Mouse (Mus musculus): Measurements from ENCODE around the gene Hist1h3c. TPM values are rescaled to one million over a fixed set of nuclear protein-coding genes. Genes with fewer than 3 reads are reported as not detected.
A peak's percentile ranks its signal among the peaks of the same experiment; 100 is the strongest.
"Not testable (repeated sequence)": the region's sequence is repeated elsewhere in the genome, so short reads cannot be mapped to it uniquely, and the experiment has no call there.

Gene Hist1h3c
- 1 to 10 TPM; 1.9 to 2.6 TPM for total RNA-seq (2021)

DNA sequence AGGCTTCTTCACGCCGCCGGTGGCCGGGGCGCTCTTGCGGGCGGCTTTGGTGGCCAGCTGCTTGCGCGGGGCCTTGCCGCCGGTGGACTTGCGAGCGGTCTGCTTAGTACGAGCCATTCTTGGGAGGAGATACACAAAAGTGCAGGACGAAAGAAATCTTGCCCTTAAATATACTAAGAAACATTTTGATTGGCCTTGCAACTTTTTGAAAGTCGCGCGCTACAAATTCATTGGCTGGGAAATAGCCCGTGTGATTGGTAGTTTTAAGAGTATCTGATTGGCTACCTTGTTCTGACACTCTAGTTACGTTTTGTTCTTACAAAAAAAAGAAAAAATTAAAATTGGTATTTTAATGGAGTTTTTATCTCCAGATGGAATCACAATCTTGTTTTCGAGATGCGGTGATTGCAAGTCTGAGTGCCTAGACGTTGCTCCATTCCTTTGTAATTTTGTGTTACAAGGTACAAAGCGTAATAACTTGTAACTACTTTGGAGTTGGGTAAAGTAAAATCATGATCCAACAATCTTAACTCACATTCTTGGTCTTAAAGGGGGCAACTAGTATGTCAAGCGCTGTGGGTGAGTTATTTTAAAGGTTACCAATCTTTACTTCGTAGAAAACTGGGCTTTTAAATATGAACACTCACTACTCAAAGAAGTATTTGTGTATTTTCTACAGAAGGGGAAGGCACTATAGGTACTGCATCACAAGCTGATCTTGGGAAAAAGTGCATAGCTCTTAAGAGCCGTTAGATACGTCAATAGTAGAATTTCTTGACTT is at the start of gene Hist1h3c:
Hist1h3c (minus strand) TSS at position 222 of the 781 bp plus-strand sequence.
- peak; percentile 70 to 84 for DNase-seq (ENCODE audit: low spot score in 2 of 2)
- intact Hi-C loops (cut with DNase I), result loop anchor here (5.0 kb wide), 1 partner anchor 1703 kb away; the partner anchor contains the start of genes Hist1h2ag, Hist1h2bj and Hist1h4i

DNA sequence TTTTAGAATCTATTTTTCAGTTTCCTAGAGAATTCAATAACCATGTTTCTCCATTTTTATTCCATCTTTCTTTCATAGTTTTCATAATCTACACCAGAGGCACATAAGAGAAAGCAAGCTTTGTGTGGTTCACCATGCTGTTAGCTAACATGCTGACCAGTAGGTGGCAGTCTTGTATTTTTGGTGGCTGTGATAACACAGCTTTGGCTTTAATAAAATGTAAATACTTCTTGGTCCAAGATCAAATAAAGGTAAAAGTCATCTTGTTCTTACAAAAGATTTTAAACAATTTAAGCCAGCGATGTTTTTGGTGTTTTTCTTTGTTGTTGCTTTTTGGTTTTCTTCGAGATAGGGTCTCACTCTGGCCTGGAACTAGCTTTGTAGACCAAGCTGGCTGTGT is 47.1 kb upstream of the Hist1h3c start:
- peak; percentile 17 to 18 for DNase-seq (ENCODE audit: low spot score in 2 of 2)
- intact Hi-C loops (cut with DNase I), result loop anchor here (5.0 kb wide), 1 partner anchor 505 kb away; no protein-coding TSS in a partner anchor

DNA sequence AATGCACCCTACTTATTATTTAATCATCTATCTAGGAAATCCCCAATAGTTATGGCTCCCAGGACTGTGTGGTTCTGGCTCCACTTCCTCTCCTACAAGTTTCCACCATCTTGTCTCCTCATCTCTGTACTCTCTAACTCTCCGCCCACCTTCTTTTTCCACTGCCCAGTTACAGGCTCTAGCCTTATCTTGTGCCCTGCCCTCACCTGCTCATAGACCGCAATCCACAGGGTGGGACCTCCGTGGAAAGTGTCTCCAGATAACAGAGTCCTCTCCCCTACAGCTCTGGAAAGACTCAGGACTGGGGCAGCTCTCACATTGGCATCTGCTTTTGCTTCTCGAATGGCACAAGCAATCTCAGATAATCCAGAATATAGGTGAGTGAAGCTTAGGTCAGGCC is 33.6 kb upstream of the Hist1h3c start:
- intact Hi-C loops (cut with DNase I), result no loop called here
- DNase-seq (ENCODE audit: low spot score in 2 of 2), result no peak

DNA sequence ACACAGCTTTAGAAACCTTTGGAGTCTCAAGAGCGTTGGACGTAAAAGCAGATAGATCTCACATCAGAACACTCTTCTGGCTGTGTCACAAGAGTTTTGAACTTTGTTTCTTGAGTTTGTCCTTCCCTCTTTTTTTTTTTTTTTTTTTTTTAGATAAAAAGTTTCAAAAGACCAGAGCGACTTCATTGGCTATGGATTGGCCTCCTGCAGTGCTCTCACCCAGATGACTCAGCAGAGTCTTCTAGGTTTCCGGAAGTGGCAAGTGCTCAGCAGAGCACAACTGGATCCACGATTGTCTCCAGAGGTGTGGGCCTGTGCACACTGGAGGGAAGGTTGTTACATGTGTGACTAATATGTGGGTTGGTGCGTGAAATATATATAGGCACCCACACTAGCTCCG is 32.9 kb upstream of the Hist1h3c start:
- no peak for DNase-seq (ENCODE audit: low spot score in 2 of 2)

DNA sequence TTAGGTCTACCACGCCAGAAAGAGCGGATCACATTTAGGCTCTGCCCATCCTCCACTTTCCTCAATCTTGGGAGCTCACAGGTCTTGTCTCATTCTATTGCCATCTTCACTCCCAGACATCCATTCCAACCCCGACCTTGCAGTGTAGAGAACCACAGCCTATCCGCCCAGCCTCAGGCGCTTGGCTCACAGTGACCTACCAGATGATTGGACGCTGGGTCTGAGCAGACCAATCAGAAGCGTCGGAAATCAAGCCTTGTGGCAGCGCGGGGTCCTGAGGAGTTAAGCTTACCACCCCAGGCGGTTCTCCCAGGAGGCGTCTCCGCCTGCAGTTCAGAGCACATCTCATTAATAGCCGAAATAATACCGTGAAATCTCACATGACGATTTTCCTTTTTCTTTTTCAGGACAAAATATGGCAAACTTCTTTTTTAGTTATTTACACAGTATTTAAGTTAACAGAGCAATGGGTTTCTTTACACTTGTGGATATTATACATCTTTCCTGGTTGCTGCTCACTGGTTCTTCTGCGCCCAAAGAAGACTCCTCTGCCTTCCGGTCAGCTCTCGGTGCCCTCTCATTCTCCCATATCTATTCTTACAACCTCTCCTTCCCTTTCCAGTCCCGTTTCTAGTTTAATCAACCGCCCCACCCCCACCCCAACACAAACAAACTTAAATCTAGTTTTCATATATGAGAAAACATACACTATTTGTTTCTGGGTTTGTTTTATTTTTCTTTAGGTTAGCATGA is 27.3 kb upstream of the Hist1h3c start:
- DNase-seq (ENCODE audit: low spot score in 2 of 2), result peak; percentile 33 to 42
- intact Hi-C loops (cut with DNase I), result no loop called here

More for the DNA sequence above, 32.9 kb upstream of the Hist1h3c start:
- intact Hi-C loops (cut with DNase I), result no loop called here

DNA sequence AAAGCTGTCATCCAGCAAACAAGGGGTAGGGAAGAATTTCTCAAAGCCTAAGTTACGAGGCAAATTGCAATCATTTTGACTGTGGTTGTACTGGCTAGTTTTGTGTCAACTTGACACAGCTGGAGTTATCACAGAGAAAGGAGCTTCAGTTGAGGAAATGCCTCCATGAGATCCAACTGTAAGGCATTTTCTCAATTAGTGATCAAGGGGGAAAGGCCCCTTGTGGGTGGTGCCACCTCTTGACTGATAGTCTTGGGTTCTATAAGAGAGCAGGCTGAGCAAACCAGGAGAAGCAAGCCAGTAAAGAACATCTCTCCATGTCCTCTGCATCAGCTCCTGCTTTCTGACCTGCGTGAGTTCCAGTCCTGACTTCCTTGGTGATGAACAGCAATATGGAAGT is 24.2 kb upstream of the Hist1h3c start, which contains the start of gene Trim38:
Trim38 (plus strand) TSS at position 301 of the 400 bp plus-strand sequence.
- DNase-seq (ENCODE audit: low spot score in 2 of 2); intact Hi-C loops (cut with DNase I): not testable (repeated sequence)

DNA sequence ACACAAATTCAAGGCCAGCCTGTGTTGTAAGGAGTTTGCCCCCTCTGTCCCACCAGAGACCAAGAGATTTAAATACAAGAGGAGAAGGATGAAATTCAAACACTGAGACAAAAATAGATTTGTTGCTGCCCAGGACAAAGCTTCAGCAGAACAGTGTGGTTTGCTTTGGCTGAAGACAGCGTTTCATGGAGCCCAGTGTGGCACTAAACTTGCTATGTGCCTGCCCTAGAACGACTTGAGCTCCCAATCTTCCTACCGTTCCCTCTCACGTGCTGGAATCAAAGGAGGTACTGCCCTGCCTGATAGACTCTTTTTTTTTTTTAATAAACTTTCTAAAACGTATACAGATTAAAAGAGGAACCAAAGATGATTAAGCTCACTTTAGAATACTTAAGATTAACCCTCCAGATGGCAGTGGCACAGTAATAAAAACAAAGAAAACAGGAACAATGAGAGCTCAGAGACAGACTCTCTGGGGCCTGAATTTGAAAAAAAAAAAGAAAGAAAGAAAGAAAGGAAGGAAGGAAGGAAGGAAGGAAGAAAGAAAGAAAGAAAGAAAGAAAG is 23.5 kb upstream of the Hist1h3c start:
- intact Hi-C loops (cut with DNase I), result no loop called here
- DNase-seq (ENCODE audit: low spot score in 2 of 2), result no peak

DNA sequence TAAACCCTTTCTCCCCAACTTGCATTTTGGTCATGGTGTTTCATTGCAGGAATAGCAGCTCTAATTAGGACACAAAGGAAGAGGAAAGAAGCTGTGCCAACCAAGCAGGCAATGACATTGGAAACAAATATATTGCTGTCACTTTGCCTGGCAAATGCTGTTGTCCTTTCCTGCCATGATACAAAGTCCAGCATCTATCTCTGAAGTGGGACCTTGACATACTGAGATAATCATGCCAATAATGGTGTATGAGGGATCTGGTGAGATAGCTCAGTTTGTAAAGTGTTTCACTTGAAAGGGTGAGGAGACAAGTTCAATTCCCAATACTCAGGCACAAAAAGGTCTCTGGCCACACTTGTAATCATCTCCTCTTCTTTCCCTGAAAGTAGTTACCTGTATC is 21.4 kb upstream of the Hist1h3c start:
- DNase-seq (ENCODE audit: low spot score in 2 of 2), result no peak
- intact Hi-C loops (cut with DNase I), result no loop called here

DNA sequence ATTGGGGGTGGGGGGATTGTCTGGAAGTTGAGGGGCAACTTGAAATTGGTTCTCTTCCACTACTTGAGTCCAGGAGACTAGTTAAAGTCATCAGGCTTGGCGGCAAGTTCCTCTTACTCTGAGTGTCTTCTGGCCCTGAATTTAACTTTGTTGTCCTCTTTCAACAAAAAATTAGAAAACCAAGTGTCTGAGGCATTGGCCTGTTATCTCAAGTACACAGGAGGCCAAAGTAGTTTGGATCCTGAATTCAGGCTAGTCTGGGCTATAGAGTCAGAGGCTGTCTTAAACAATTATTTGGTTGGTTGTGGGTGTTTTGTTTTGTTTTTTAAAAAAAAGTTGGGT is 19.7 kb upstream of the Hist1h3c start:
- DNase-seq (ENCODE audit: low spot score in 2 of 2), result no peak
- intact Hi-C loops (cut with DNase I), result no loop called here

DNA sequence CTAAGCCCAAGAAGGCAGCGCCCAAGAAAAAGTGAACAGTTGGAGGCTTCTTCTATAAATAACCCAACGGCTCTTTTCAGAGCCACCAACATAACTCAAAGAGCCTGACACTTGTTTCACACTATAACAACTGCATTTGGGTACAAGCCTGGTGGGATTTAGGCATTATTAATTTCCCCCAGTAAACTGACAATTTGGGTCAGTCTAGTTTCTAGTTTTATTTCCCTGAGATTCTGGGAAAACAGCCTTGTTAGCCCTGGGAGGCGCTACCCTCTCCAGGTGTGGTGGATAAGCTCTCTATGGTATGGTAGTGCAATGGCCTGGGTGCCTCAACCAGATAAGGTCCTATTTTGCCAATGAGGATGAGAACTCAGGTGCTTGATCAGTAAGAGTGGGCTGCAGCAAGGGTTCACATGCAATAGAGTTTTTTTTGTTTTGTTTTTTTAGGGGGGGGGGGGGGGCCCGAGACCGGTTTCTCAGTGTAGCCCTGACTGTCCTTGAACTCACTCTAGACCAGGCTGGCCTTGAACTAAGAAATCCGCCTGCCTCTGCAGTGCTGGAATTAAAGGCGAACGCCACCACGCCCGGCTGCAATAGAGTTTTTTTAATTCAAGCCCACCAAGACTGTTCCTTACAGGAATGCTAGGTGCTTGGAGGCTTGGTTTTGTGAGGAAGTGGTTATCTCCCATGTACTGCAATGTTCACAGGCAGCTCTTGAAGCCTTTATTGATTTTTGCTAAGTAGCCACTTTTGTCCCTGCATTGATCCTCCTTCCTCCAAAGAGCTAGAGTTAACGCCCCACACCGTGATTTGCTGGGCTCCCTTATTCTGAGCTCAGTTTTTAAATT is 19.1 kb upstream of the Hist1h3c start:
- no peak for DNase-seq (ENCODE audit: low spot score in 2 of 2)
- intact Hi-C loops (cut with DNase I), result no loop called here

DNA sequence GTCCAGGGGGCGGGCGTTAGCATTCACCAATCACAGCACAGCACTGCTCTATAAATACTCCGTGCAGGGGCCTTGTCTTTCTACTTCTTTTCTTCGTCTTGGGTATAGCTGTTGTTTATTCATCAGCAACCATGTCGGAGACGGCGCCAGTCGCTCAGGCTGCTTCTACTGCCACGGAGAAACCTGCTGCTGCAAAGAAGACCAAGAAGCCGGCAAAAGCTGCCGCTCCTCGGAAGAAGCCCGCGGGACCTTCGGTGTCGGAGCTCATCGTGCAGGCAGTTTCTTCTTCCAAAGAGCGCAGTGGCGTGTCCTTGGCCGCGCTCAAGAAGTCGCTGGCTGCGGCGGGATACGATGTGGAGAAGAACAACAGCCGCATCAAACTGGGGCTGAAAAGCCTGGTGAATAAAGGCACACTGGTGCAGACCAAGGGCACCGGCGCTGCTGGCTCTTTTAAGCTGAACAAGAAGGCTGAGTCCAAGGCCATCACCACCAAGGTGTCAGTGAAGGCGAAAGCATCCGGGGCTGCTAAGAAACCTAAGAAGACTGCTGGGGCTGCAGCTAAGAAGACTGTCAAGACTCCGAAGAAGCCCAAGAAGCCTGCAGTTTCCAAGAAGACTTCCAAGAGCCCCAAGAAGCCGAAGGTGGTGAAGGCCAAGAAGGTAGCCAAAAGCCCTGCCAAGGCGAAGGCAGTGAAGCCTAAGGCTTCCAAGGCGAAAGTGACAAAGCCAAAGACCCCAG is 18.4 kb upstream of the Hist1h3c start, which contains the start of gene Hist1h1a:
Hist1h1a (plus strand) TSS at position 81 of the 738 bp plus-strand sequence.
- DNase-seq (ENCODE audit: low spot score in 2 of 2), result peak; percentile 81 to 83
- intact Hi-C loops (cut with DNase I), result no loop called here

DNA sequence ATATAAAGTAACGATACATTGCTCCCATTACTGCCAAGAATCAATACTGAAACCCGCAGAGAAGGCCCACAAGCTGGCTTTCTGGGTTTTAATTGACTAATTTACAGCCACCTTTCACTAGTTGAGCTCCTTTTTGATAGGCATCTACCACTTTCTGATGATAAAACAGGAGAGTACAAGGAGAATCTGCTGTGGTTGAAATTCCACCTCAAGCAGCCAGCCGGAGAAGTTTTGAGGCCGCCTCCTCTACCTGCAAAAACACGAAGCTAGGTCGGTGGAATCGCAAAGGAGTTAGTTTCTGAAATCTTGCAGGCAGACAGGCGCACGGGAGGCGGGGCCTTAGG is 17.8 kb upstream of the Hist1h3c start:
- intact Hi-C loops (cut with DNase I), result no loop called here
- no peak for DNase-seq (ENCODE audit: low spot score in 2 of 2)

DNA sequence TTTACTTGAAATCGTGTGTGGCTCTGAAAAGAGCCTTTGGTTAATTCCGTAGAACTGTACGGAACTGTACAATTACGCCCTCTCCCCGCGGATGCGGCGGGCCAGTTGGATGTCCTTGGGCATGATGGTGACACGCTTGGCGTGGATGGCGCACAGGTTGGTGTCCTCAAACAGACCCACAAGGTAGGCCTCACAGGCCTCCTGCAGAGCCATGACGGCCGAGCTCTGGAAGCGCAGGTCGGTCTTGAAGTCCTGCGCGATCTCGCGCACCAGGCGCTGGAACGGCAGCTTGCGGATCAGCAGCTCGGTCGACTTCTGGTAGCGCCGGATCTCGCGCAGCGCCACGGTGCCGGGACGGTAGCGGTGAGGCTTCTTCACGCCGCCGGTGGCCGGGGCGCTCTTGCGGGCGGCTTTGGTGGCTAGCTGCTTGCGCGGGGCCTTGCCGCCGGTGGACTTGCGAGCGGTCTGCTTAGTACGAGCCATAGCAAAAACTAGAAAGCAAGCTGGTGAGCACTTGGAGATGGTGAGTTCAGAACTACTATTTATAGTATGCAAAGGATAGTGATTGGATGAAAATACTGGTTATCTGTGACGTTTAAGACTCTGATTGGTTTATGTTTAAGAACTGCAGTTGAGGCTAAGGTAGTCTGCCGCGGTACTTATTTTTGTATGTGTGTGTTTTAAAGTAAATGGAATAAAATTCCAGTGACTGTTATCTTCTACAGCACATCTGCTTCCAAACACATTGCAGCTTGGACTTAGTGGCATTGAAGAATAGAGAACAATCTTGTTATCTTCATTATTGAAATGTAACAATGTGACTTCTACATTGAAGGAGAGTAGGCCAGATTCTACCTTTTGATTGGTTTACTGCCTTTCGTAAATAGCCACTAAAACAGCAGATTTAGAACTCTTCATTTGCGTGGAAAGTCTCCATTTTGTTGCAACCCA is 16.7 kb upstream of the Hist1h3c start, which contains the start of gene Hist1h3a:
Hist1h3a (minus strand) TSS at position 516 of the 951 bp plus-strand sequence.
- intact Hi-C loops (cut with DNase I), result not testable (repeated sequence)
- DNase-seq (ENCODE audit: low spot score in 2 of 2), result peak; percentile 52 to 53

DNA sequence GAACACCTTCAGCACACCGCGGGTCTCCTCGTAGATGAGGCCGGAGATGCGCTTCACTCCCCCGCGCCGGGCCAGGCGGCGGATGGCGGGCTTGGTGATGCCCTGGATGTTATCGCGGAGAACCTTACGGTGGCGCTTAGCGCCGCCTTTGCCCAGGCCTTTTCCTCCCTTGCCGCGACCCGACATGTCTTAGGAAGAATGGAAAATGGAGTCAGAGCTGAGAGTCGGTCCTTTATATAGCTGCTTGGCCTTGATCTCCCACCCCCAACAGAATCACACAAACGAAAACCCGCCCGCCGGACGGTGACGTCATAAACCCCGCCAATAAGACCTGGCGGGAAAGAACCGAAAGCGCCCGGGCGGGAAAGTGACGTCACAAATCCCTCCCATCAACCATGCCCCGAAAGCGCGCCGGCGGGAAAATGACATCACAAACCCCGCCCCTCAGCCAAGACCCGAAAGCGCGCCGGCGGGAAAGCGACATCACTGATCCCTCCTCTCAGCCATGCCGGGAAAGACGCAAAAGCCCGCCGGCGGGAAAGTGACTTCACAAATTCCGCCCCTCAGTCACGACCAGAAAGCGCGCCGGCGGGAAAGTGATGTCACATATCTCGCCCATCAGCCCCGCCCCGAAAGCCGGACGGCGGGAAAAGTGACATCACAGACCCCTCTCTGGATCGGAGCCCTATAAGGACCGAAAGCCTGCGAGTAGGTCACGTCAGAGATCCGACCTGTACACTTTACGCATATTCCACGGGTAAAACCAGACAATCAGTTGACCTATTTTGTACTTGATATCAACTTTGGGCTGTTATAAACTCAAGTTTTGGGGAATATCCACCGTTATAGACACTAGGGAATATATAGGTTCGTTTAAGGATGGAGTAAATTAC is 15.8 kb upstream of the Hist1h3c start, which contains the start of gene Hist1h4a:
Hist1h4a (minus strand) TSS at position 259 of the 893 bp plus-strand sequence.
- intact Hi-C loops (cut with DNase I), result no loop called here

DNA sequence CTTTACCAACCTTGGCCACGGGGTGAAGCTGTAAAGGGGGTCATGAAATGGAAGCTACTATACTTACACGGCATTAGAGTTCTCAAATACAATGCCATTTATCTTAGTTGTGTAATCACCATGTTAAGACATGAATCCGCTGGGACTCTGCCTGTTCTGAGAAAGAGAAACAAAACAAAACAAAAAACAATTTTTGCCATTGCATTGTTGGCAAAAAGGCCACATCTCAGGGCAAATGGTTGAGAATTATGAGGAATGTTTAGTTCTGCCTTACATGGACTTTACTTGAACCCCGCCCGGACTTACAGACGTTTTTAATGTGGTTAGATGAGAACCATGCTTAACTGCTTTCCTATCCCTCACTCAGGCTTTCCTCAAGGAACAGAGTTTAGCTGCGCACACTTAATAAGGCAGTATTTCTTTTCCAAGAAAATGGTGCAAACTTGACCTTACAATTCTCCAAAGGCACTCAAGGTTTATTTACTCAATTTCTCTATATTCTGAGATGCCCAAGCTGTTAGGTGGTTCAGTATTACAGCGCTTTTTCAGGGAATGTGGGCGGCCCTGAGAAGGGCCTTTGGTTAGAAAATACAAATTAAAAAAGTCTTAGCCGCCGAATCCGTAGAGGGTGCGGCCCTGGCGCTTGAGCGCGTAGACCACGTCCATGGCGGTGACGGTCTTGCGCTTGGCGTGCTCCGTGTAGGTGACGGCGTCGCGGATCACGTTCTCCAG is 15.0 kb upstream of the Hist1h3c start:
- intact Hi-C loops (cut with DNase I), result no loop called here
- DNase-seq (ENCODE audit: low spot score in 2 of 2), result no peak

More for the DNA sequence above, 15.8 kb upstream of the Hist1h3c start, which contains the start of gene Hist1h4a:
- peak; percentile 97 to 98 for DNase-seq (ENCODE audit: low spot score in 2 of 2)

DNA sequence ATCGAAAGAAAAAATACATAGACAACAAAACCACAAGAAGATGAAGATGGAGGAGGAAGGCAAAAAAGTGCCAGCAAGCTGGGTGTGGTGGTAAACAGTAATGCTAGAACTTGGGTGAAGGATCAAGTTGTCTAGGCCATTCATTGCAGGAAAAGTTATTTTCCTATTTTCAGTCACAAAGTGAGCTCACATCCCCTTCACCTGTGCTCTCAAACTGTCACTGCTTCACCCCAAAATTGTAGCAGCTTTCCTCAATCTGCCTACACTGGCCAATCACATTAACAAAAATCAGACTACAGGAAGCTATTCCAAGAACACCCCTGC is 14.5 kb upstream of the Hist1h3c start:
- intact Hi-C loops (cut with DNase I), result loop anchor here (5.0 kb wide), 1 partner anchor 1723 kb away; the partner anchor contains the start of genes Hist1h2ah and Hist1h2bk
- DNase-seq (ENCODE audit: low spot score in 2 of 2), result no peak

Measured in left cerebral cortex, postnatal 36 days (tissue).